Mouse (Mus musculus): ENCODE measurements around the gene Aff3. TPM values are rescaled to one million over a fixed set of nuclear protein-coding genes. Genes with fewer than 3 reads are reported as not detected.
A peak's percentile ranks its signal among the peaks of the same experiment; 100 is the strongest.

Gene Aff3
- polyA plus RNA-seq, 1 experiment from 2014 or later, result 2.1 TPM

- no peak overlapping the region for H3K4me2 ChIP-seq (replicated peaks; ENCODE audit: low read depth)
- ATAC-seq, result no peak
- 72% methylated on average over 1 of the region's 1 CpGs for WGBS
- TF ChIP-seq CTCF (IDR thresholded peaks at IDR 0.05; ENCODE audit: low read depth), result no peak
- H3K4me3 ChIP-seq (ENCODE audit: low read depth, low read length), result no peak overlapping the region
- H3K27ac ChIP-seq (ENCODE audit: low read depth, low read length), result no peak overlapping the region
- H3K9ac ChIP-seq (ENCODE audit: low read depth, low read length), result no peak overlapping the region
- H3K27me3 ChIP-seq (replicated peaks; ENCODE audit: control insufficient read depth, insufficient read depth, low read length), result no peaks in the 10 kb centered on the region
- no peaks in the 10 kb centered on the region for H3K36me3 ChIP-seq (ENCODE audit: control insufficient read depth, insufficient read depth)
- no peaks in the 10 kb centered on the region for H3K4me1 ChIP-seq (replicated peaks; ENCODE audit: control insufficient read depth, insufficient read depth, low read length)
- no peaks in the 10 kb centered on the region for H3K9me3 ChIP-seq (ENCODE audit: control insufficient read depth)
Measured at GRCm38 (mm10) chr1:38222160-38222559, 442.6 kb downstream of the Aff3 start.

GRCm38 (mm10) chr1:38221431-38221830 is 443.3 kb downstream of the Aff3 start:
- no peak for ATAC-seq
- Histone ChIP-seq H3K9me3 (ENCODE audit: control insufficient read depth) (no peaks in the 10 kb centered on the region), H3K4me3 (ENCODE audit: low read depth, low read length) (no peak overlapping the region), H3K36me3 (ENCODE audit: control insufficient read depth, insufficient read depth) (no peaks in the 10 kb centered on the region), H3K27ac (ENCODE audit: low read depth, low read length) (no peak overlapping the region), H3K9ac (ENCODE audit: low read depth, low read length) (no peak overlapping the region), H3K4me1 (replicated peaks; ENCODE audit: control insufficient read depth, insufficient read depth, low read length) (no peaks in the 10 kb centered on the region), H3K27me3 (replicated peaks; ENCODE audit: control insufficient read depth, insufficient read depth, low read length) (no peaks in the 10 kb centered on the region), H3K4me2 (replicated peaks; ENCODE audit: low read depth) (no peak overlapping the region)
- TF ChIP-seq CTCF (IDR thresholded peaks at IDR 0.05; ENCODE audit: low read depth), result no peak
- WGBS, result 78% methylated on average over 8 of the region's 8 CpGs

GRCm38 (mm10) chr1:38217912-38218795 is 446.6 kb downstream of the Aff3 start:
- no peak for TF ChIP-seq CTCF (IDR thresholded peaks at IDR 0.05; ENCODE audit: low read depth)
- Histone ChIP-seq H3K4me1 (replicated peaks; ENCODE audit: control insufficient read depth, insufficient read depth, low read length) (no peaks in the 10 kb centered on the region), H3K4me3 (ENCODE audit: low read depth, low read length) (no peak overlapping the region), H3K27ac (ENCODE audit: low read depth, low read length) (no peak overlapping the region), H3K36me3 (ENCODE audit: control insufficient read depth, insufficient read depth) (no peaks in the 10 kb centered on the region), H3K9me3 (ENCODE audit: control insufficient read depth) (no peaks in the 10 kb centered on the region), H3K9ac (ENCODE audit: low read depth, low read length) (peak overlapping the region; percentile 31; the same call in 1 of the 2 replicates), H3K4me2 (replicated peaks; ENCODE audit: low read depth) (peak overlapping the region; percentile 49), H3K27me3 (replicated peaks; ENCODE audit: control insufficient read depth, insufficient read depth, low read length) (no peaks in the 10 kb centered on the region)
- 53% methylated on average over 31 of the region's 31 CpGs for WGBS
- no peak for ATAC-seq

GRCm38 (mm10) chr1:38217098-38217497 is 447.7 kb downstream of the Aff3 start:
- WGBS, result 95% methylated on average over 5 of the region's 5 CpGs
- no peak overlapping the region for H3K4me3 ChIP-seq (ENCODE audit: low read depth, low read length)
- no peaks in the 10 kb centered on the region for H3K36me3 ChIP-seq (ENCODE audit: control insufficient read depth, insufficient read depth)
- H3K9me3 ChIP-seq (ENCODE audit: control insufficient read depth), result no peaks in the 10 kb centered on the region
- H3K9ac ChIP-seq (ENCODE audit: low read depth, low read length), result no peak overlapping the region
- H3K4me2 ChIP-seq (replicated peaks; ENCODE audit: low read depth), result no peak overlapping the region
- H3K4me1 ChIP-seq (replicated peaks; ENCODE audit: control insufficient read depth, insufficient read depth, low read length), result no peaks in the 10 kb centered on the region
- no peak for TF ChIP-seq CTCF (IDR thresholded peaks at IDR 0.05; ENCODE audit: low read depth)
- no peak overlapping the region for H3K27ac ChIP-seq (ENCODE audit: low read depth, low read length)
- H3K27me3 ChIP-seq (replicated peaks; ENCODE audit: control insufficient read depth, insufficient read depth, low read length), result no peaks in the 10 kb centered on the region
- ATAC-seq, result no peak

GRCm38 (mm10) chr1:38213377-38213776 is 451.4 kb downstream of the Aff3 start:
- Histone ChIP-seq H3K4me2 (replicated peaks; ENCODE audit: low read depth) (no peak overlapping the region), H3K4me1 (replicated peaks; ENCODE audit: control insufficient read depth, insufficient read depth, low read length) (no peaks in the 10 kb centered on the region), H3K27me3 (replicated peaks; ENCODE audit: control insufficient read depth, insufficient read depth, low read length) (0 out of 2 replicates have a peak, but pooled peaks cover 3% of the 10 kb centered on the region), H3K4me3 (ENCODE audit: low read depth, low read length) (no peak overlapping the region), H3K36me3 (ENCODE audit: control insufficient read depth, insufficient read depth) (peaks cover 6% of the 10 kb centered on the region; the same call in 1 of the 2 replicates), H3K9ac (ENCODE audit: low read depth, low read length) (no peak overlapping the region), H3K27ac (ENCODE audit: low read depth, low read length) (no peak overlapping the region), H3K9me3 (ENCODE audit: control insufficient read depth) (no peaks in the 10 kb centered on the region)
- ATAC-seq, result no peak
- WGBS, result 51% methylated on average over 3 of the region's 3 CpGs
- TF ChIP-seq CTCF (IDR thresholded peaks at IDR 0.05; ENCODE audit: low read depth), result no peak

- Histone ChIP-seq H3K9me3 (ENCODE audit: control insufficient read depth) (no peaks in the 10 kb centered on the region), H3K36me3 (ENCODE audit: control insufficient read depth, insufficient read depth) (peaks cover 6% of the 10 kb centered on the region; the same call in 1 of the 2 replicates), H3K27ac (ENCODE audit: low read depth, low read length) (no peak overlapping the region), H3K4me3 (ENCODE audit: low read depth, low read length) (no peak overlapping the region), H3K9ac (ENCODE audit: low read depth, low read length) (no peak overlapping the region), H3K4me2 (replicated peaks; ENCODE audit: low read depth) (no peak overlapping the region), H3K4me1 (replicated peaks; ENCODE audit: control insufficient read depth, insufficient read depth, low read length) (no peaks in the 10 kb centered on the region), H3K27me3 (replicated peaks; ENCODE audit: control insufficient read depth, insufficient read depth, low read length) (0 out of 2 replicates have a peak, but pooled peaks cover 3% of the 10 kb centered on the region)
- TF ChIP-seq CTCF (IDR thresholded peaks at IDR 0.05; ENCODE audit: low read depth), result no peak
- no peak for ATAC-seq
- WGBS, result 50% methylated on average over 5 of the region's 5 CpGs
Measured at GRCm38 (mm10) chr1:38212386-38212785, 452.4 kb downstream of the Aff3 start.
